Mouse (Mus musculus): Measurements from ENCODE around the gene Tent5a.

Tent5a gene

DNA sequence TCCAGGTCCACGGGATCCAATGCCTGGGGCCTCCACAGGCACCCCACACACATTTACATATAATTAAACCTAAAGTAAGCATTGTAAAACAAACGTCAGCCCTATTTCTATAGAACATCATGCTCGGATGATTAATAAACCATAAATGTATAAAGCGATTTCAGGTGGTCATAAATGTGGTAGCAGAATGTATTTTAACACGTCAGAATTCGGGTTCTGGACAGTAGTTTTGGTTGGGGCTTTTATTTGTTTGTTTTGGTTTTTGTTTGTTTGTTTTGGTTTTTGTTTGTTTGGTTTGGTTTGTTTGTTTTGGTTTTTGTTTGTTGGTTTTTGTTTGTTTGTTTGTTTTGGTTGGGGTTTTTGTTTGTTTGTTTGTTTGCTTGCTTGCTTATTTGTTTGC is 14.7 kb downstream of the Tent5a start, which contains the start of gene Gm11114:
Gene Gm11114, plus strand, starts transcription at position 301 of the 400 bp plus-strand sequence.
- no peak for DNase-seq (ENCODE audit: low spot score)

DNA sequence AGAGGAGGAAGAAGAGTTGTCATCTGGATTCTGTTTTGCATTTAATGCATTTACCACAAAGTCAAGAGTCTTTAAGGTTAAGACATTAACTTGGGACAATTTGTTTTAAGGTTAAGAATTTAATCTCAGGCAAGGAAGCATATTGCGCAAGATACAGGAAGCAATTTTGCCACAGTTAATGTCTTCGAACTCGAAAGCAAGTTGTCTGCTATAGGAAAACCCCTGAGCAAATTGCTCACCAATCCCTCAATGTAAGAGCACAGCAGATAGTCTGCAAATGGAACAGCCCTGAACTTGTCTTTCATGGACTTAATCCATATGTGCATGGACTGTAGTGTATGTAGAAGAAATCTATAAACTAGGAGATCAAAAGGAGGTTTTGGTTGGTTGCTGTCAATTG is 23.8 kb downstream of the Tent5a start:
- DNase-seq (ENCODE audit: low spot score): no peak

GRCm38 (mm10) chr9:85302849-85303248 is 24.3 kb downstream of the Tent5a start:
- no peak for DNase-seq (ENCODE audit: low spot score)

DNA sequence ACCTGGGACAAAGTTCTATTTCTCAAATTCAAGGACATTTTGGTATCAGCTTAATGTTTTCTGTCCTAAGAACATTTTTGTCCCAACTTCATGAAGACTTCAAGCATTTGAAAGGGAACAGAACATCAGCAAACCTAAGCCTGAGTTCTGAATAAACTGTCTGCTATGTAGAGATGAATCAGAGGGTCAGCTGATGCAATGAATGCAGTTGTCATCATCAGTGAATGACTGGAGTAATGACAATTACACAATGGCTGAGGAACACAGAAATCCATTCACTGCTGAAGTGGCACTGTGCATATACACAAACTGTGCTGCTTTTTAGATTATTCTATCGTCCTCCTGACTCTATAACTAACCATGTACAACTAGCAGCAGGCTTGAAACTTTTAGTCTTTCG is 53.0 kb downstream of the Tent5a start:
- DNase-seq (ENCODE audit: low spot score): no peak
